Mouse (Mus musculus) adrenal gland, postnatal 25 days (tissue): ENCODE data around the gene Slc27a5. TPM values are rescaled to one million over a fixed set of nuclear protein-coding genes. Genes with fewer than 3 reads are reported as not detected.

ENCODE experiments used
- DNase-seq: peaks from one replicate; pipeline ENCODE4 v3.0.0; 2021; ENCODE audit warnings: mixed read lengths
- long read RNA-seq: library from polyadenylated mRNA; stranded (forward); transcript quantifications from one replicate; pipeline ENCODE4 v2.0.0, GENCODE M21; 2021
- total RNA-seq: library from RNA; stranded (reverse); gene quantifications from 2 replicates; pipeline ENCODE4 v1.2.3, GENCODE M21; 2021

The Slc27a5 gene
- 6.2 TPM in 1 of 2 replicates, not detected in the other for total RNA-seq
- long read RNA-seq, transcript Slc27a5-201 (10 exons, 2,288 nt) = major isoform, 626 of 691 reads
- long read RNA-seq, partial matches to known transcripts = 34 of 691 reads
- long read RNA-seq, other reads (novel, unspliced or antisense) = 31 of 691 reads

- DNase-seq = no peak
These were observed at the start of gene Slc27a5 for GRCm38 (mm10) chr7:12998053-12998452. Gene Slc27a5 (minus strand): TSS chr7:12998192.

- peak; percentile 40 for DNase-seq
These were observed 48.1 kb upstream of the Slc27a5 start for GRCm38 (mm10) chr7:13046084-13046483.

GRCm38 (mm10) chr7:13044254-13044625, 46.2 kb upstream of the Slc27a5 start:
- DNase-seq = no peak

- DNase-seq = peak; percentile 62
These were observed 45.7 kb upstream of the Slc27a5 start for GRCm38 (mm10) chr7:13043445-13044253.

GRCm38 (mm10) chr7:13043120-13043444, 45.1 kb upstream of the Slc27a5 start:
- peak; percentile 18 for DNase-seq

- DNase-seq = no peak
These were observed 44.5 kb upstream of the Slc27a5 start for GRCm38 (mm10) chr7:13042511-13042910.

- DNase-seq = no peak
These were observed 43.3 kb upstream of the Slc27a5 start for GRCm38 (mm10) chr7:13041256-13041655.

GRCm38 (mm10) chr7:13039181-13039580, 41.2 kb upstream of the Slc27a5 start:
- DNase-seq = no peak

GRCm38 (mm10) chr7:13038621-13039169, 40.7 kb upstream of the Slc27a5 start:
- DNase-seq = no peak

GRCm38 (mm10) chr7:13037901-13038555, 40.0 kb upstream of the Slc27a5 start, which contains the start of gene Ube2m:
Gene Ube2m (minus strand): TSS chr7:13038275.
- DNase-seq = peak; percentile 99

- DNase-seq = no peak
These were observed 39.4 kb upstream of the Slc27a5 start for GRCm38 (mm10) chr7:13037366-13037765.

GRCm38 (mm10) chr7:13036806-13037205, 38.8 kb upstream of the Slc27a5 start:
- DNase-seq = no peak

- DNase-seq = no peak
These were observed 37.3 kb upstream of the Slc27a5 start for GRCm38 (mm10) chr7:13035211-13035855.

- DNase-seq = peak; percentile 98
These were observed 36.4 kb upstream of the Slc27a5 start, which contains the start of gene Chmp2a for GRCm38 (mm10) chr7:13034148-13034977. Gene Chmp2a (minus strand): TSS chr7:13034807.

GRCm38 (mm10) chr7:13033451-13034147, 35.6 kb upstream of the Slc27a5 start:
- DNase-seq = no peak

- no peak for DNase-seq
These were observed 34.5 kb upstream of the Slc27a5 start for GRCm38 (mm10) chr7:13032541-13032940.

- DNase-seq = no peak
These were observed 34.0 kb upstream of the Slc27a5 start for GRCm38 (mm10) chr7:13031983-13032382.

GRCm38 (mm10) chr7:13031069-13031468, 33.1 kb upstream of the Slc27a5 start:
- no peak for DNase-seq

GRCm38 (mm10) chr7:13028986-13029385, 31.0 kb upstream of the Slc27a5 start:
- DNase-seq = no peak

GRCm38 (mm10) chr7:13025511-13026112, 27.6 kb upstream of the Slc27a5 start:
- DNase-seq = no peak
